Mouse (Mus musculus) thymus, postnatal 10 days (tissue): ENCODE data around the gene Gad1.
A peak's percentile ranks its signal among the peaks of the same experiment; 100 is the strongest.

ENCODE experiments used
- DNase-seq, 2 experiments: peaks; one replicate each; pipeline ENCODE4 v3.0.0; 2021; ENCODE audit warnings: low spot score in 2 of 2

Gad1 gene

DNA sequence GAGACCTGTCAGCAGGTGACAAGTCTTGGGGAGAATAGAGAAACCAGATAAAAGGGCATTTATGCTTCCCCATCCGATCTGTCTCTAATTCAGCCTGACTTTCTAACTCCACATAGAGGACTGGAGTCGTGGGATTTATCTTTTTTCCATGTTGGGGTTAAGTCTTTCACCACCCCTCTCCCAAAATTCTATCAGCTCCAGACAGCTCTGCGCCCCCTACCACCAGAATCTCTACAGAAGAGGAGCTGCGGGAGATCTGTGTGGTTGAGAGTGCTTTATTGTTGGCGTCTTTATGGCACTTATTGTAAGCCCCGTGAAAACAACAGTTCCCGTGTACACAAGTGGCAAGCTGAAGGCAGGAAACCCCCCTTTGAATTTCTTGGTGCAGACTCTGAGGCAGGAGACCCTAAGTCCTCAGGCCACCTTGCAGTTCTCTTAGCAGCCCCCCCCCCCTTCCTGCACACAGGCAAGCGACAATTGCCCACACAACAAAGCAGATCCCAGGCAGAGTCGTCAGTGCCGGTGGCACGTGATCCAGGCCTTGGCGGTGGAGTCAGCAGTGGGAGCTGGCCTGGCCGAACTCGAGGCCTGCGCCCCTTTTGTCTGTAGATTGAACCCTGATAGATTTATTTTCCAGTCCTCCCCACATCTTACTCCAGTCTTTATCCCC lies 11.9 kb downstream of the Gad1 start:
- no peak for DNase-seq

DNA sequence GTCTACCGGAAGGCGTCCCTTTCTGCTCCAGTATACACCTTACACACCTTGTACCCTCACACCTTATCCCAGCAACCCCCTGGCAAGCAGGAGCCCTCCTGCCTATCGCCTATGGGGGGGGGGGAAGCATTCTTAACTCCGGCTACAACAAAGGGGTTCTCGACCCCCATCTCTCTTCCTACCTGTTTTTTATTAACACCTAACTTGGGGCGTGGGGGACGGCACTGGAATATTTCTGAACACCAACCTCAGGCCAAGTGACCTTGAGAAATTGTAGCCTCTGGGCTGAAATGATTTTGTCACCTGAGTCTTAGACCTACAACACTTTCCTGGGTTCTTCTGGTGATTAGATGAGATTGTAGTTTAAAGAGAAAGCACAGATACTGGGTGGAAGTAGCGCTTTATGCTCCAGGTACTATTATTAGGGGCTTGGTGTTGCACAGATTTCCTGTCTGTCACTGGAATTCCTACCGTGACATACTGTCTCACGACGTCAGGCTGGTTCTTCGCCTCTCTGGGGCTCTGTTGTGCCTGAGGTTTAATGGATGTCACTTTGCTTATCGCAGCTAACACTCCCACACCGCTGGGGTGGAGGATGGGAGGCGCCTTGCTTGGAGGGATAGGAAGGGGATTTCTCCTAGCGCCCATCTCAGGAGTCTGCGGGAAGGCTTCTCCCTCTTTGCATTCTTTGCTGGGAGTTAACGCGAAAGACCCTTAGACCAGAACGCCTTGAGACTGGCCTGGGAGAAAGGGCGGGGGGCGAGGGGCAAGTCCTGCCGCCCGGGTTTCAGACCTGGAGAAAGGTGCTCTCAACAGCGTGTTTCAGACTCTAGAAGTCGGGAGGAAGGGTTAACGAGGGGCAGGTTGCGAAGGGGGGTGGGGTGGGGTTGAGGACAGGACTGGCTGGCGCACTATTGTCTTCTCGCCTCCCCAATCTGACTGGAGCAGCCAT lies 13.1 kb downstream of the Gad1 start:
- DNase-seq = no peak

DNA sequence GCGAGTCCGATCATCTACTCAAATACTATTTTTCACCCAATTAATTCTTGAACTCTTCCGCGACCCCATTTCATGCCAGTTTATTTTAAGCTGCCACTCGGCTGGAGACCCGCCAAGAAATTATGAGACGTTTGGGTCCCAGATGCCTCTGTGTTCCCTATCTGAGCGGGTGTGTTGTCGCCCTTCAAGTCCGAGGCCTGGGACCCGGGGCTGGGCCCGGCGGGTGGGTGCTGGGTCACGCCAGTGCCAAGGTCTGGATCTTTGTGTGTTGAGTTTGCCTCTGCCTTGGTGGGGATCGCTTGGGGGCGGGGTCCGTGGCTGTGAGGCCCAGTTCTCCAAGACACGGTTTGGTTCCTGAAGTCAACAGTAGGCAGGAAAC lies 13.7 kb downstream of the Gad1 start:
- DNase-seq = no peak

DNA sequence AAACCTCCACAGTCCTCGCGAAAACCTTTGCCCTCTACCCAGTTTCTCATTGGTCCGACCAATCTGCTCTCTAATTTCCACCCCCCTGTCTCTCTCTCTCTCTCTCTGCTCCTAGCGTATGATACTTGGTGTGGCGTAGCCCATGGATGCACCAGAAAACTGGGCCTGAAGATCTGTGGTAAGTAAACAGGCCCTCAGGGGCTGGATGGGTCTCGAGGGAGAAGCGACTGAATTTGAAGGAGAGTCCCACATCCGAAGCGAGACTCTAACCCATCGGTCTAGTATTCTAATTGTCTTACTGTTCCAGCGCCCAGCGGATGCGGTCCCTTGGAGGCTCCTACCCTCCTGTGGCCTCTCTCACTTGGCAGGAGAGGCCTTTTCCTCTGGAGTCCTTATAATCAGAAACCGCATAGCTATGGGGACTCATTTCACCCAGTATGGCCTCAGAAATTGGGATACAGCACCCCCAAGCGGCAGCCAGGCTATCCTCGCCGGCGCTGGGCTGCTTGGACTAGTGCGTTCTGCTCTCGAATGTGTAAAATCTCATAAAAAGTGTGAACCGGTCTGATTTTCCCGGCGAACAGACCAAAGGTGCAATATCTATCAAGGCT lies 14.3 kb downstream of the Gad1 start:
- DNase-seq = no peak

DNA sequence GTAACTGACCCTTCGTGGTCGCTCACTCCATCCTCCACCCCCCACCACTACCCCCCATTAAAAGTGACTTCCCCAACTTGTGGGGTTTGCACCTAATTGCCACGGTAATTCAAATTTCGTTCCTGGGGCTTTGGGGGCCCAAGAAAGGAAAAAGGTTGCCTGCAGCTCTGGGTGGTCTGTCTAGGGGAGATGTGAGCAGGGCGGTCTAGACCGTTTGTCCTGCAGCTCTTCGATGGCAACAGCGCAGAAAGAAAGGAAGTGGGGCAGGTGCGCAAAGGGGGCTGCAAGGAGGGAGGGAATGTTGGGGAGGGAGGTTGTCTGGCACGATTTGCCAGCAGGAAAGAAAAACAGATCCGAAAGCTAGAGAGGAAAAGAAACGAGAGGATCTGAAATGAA lies 14.8 kb downstream of the Gad1 start:
- DNase-seq = no peak

DNA sequence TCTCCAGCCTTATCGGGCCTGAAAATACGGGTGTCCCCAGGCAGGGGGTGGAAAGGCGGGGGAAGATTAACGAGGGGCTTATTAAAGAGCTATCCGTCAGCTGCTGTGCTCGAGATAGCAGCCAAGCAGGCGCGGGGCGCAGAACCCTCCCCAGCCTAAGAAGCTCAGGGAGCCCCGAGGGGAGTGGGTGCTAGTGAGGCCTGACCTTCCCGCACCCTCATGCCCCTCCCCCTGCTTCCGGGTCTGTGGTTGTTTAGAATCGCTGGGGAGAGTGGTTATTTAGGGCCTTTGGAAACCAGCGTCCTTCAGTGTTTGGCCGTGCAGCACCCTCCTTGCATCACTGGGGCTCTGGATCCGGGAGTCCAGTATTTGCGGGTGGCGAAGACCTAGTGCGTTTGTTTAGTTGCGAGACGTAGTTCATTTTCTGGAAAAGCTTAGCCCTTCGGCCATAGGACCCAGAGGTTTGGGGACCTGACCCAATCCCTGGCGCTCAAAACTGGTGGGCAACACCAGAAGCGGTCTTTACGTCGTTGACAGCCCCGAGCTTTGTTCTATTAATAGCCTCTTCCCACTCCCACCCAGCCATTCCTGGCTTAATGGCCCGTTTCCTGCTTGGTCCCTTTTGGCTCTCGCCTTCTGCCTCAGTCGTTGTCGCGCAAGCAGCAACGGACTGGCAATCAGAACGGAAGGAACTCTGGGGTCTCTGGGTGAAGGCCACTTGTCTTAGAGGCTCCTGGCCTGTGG lies 15.5 kb downstream of the Gad1 start:
- DNase-seq = no peak

DNA sequence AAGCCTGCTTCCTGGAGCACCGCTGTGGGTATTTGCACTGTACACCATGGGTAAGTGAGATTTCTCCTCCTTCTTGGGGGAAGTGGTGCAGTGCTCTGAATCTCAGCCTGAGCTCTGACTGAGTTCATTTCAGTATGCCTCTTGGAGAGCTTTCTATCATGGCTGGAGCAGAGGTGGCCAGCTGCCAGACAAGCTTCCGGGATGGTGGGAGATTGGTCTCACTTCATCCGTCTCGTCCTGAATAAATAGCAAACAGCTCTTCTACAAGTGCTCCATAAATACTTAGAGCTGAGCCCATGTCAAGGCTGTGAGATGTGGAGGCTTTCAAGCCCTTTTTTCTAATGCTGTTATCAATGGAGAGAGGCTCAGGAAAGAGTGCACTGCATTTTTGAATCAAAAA lies 18.8 kb downstream of the Gad1 start:
- DNase-seq = no peak

DNA sequence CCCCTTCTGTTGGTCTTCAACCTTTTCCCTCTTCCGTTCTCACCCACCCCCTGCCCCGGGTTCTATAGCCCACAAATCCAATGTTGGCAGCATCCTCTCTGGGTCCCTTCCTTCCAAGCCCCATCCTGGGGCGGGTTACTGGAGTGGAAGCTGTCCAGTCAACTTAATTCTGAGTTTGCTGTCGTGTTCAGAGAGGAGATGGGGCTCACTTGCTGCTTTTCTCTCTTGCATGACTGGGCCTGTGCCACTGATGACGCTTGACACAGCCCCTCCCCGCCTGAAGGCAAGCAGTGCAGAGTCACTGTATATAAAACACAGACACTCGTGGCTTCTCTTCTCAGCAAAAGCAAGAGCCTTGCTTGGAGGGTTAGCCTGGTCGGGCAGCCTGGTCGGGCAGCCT lies 19.4 kb downstream of the Gad1 start:
- DNase-seq = no peak

DNA sequence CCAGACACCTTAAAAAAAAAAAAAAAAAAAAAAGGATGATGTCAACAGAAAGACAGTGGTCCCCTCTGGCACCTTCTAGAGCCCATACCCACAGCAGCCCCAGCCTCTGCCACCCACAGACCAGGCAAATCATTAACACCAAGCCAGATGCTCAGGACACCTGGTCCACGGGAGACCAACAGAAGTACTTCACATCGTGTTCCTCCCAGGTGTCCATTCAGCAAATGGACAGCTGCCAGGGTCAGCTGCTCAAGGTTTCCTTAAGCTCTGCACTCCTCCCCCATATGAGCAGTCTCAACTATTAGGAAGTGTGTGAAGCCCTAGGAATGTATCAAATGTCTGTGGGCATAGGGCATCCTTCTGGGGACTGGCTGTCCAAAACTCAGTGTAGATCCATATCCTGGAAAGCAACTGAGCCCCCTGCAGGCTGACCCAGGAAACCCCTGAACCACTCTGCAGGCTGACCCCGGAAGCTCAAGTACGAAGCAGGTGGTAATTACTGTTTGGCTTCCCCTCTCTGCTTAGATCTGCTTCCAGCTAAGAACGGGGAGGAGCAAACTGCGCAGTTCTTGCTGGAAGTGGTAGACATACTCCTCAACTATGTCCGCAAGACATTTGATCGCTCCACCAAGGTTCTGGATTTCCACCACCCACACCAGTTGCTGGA lies 20.8 kb downstream of the Gad1 start:
- DNase-seq = no peak

DNA sequence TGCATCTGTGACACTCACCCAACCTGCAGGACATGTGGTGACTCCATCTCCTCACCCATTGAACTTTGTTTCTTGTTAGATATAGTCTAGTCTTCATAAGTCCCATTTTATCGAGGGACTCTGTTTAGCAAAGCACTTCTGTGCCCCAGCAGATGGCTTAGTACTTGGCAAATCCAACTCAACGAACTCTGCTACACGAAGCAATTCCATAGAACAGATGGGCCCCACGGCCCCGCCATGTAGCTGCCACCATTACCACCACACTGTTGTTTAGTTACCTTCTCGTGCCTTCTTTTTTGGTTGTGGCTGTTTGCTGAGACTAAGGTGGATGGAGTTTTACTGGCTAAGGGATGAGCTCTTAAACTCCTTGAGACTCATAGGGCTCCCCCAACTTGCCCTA lies 35.3 kb downstream of the Gad1 start:
- DNase-seq = no peak

DNA sequence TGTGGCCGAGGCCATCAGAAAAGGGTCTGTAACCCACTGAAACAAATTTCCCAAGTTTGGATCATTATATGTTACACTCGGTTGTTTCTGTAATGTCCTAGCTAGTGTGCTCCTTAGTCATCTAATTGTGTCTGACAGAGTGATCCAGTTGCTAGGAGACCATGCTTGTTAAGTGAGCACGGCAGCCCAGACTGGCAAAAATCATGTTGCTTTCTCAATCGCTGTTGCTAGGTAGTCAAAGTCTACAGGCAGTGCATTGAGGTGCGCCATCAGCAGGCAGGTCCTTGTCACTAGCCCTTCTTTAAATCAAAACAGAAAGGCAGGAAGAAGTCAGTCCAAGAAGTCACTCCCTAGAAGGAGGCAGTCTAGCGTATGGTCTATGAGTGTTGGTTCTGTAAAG lies 39.6 kb downstream of the Gad1 start:
- no peak for DNase-seq

DNA sequence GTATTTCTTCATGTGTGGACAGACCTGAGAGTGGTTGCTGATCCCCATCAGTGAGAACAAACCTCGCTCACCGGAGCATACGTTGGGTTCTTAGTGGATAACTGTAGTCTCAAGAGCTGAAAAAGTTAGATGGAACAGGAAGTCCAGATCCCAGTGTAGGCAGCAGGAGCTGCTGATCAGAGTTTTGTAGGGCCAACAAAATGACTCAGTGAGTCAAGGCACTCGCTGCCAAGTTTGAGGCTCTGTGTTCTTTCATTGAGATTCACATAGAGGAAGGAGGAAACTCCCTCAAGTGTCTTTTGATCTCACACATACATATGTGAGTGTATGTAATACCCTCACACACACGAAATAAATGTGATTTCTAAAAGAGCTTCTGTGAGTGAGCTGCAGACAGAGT lies 40.8 kb downstream of the Gad1 start:
- DNase-seq = no peak

DNA sequence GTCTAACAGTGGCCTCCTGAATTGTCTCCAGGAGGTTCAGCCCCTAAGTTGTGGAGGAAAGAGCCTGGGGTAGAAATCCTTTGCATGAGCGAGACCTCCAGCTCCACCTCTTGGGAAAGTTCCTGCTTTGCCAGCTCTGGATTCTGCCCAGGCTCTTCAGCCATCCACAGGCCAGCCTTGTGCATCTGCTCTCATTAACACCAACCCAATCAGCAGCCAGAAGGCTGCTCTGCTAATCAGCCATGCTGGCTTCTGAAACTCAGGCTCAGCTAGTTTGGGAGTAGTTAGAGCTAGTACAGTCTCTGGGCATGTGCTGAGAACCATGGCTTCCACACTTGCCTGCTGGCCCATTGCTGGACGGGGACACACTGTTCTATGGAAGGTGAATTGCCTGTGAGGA lies 43.0 kb downstream of the Gad1 start:
- DNase-seq = no peak

DNA sequence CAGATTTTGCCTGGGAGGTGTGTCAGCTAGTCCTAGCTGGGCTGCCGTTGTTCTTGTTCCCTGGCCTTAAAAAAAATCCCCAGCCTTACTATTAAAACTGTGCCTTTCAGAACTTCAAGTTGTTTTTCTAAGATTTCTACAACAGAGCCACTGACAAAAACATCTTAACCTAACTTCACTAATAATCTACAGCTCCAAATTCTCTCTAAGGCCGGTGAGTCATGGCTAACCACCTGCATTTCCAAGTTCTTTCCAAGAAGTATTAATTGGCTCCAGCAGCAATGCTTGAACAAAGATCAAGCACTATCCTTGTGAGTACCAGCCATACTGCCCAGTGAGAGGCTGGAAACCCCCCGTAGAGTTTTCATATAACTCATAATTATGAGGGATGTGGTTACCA lies 56.9 kb downstream of the Gad1 start:
- no peak for DNase-seq

DNA sequence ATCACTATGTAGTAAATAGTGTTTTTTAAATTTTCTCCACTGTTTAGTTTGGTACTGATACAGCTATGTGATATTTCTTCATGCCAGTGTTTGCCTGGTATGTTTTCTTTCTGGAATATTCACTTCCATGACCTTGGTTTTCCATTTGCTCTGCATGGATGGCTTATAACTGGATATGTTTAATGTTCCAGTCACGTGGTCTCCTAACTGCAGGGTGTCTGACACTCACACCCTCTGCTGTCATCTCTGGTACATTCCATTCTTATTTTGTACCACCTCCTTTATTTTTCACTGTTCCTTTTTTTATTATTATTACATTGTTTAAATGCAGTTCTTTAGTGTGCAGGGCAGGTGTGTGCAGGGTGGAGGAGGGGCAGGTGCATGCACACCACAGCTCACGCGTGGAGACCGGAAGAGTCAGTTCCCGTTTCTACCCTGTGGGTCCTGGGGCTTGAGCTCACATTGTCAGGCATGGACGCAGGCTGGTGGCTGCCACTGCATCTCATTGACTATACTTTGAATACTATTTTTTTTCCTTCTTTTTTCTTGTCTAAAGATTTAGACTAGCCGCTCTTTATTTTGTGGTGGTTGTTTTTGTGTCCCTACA lies 62.0 kb downstream of the Gad1 start:
- no peak for DNase-seq

DNA sequence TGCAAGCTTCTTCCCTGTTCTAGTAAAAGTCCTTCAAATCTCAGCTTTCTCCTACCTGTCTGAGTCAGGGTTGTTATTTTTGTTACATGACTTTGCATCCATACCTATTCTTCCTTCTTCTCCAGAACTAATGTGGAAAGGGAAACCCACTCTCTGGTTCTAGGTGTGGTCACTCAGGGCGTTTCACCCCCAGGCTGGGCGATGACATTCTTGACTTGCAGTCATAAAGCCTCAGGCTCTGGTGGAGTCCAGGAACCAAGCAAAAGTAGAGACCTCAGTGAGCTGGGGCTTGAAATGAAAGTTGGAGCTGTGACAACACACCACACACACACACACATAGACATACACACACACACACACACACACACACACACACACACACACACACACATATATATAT lies 63.2 kb downstream of the Gad1 start:
- DNase-seq = no peak

DNA sequence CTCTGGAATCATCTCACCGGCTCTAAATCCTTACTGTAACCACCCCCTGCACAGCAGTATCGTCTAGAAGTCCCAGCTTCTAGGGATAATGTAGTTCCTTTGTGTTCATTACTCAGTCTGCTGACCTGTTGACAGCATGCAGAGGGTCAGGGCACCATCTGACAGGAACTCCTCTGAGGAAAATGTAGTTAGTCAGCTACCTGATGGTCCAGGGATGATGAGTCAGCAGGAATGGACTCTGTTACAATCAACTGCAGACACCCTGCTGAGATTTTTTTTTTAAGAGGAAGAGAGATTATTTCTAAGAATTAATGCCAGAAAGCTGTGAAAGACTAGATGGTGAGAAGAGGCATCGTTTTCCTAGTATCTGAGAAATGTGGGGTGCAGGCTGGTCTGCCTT lies 63.7 kb downstream of the Gad1 start:
- DNase-seq = no peak

DNA sequence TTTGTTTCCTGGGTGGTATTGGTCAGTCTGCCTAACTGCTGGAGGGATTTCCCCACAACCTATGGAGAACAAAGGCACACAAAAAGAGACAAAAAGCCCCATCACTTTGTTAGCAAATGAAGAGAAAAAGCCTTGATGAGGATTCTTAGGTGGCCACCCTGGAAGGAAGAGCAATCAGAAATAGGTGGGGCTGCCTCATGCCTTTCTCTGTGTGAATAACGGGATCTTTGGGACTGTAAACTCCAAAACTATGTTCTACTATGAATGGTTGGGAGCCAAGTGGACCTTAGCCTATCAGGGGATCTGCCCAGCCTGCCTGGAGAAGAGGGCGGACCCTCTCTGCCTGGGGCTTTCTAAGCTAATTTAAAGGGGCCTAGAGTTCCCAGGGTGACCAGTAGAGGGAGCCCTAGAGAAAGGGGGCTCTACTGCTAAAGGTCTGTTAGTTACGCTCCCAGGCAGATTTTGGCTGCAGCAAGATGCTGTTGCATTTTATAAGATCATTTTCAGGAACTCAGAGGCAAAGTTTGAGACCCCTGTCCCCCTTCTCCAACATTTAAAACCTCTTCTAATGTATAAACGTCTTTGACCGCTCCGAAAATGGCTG lies 66.5 kb downstream of the Gad1 start:
- peak in 1 of 2 experiments; percentile 10 for DNase-seq

DNA sequence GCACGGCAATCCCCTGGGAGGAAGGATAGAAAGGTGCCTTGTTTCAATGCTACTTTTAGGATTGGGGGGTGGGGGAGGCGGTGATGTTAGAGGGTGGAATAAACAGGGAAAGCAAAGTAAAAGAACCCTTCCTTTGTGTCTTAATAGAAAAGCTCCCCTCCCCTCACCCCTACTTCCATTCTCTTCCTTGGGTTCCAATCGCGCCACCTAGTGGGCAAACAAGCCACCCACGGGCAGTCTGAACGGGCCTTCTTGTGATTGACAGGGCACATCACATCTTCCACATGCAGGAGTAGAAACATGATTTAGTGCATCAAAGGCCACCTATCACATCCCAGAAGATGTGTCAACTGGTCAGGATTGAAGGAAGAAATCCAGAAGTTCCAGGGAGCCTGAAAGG lies 67.4 kb downstream of the Gad1 start:
- DNase-seq = peak; percentile 18 to 54

DNA sequence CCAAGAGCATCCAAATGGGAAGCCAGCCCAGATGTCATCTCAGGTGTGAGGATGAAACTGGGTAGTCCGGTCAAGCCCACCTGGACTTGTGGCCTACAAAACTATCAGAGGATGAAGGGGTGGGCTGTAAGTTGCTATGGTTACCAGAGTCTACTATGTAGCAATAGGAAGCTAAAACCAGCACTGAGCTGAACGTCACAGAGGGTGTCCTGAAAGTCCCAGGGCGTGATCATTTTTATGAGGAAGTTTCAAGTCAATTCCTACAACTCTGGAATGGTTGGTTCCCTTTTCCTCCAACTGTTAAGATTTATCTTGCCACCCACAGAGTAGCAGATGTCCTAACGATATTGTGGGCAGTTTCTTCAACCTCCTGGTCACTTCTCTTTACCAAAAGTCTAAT lies 69.4 kb downstream of the Gad1 start:
- no peak for DNase-seq

DNA sequence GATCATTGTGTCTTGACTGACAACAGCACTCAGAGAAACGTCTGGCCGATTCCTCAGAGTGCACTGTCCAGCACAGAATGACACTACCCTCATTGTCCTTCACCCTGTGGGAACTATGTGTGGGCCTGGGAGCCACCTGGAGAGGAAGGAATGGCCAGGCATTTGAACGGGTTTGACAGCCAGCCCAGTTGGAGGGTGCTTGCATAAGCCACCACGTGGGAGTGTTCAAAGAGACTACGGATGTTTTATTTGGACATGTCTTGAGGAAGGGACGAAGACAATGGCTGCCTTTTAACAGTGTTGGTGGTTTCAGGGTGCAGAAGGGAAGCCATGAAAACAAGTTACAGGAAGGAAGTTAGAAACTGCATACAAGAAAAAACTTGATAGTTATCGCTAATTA lies 72.9 kb downstream of the Gad1 start:
- DNase-seq = no peak
